Mouse (Mus musculus) ES-Bruce4 (cell line): Measurements from ENCODE around the gene Foxc2.

Experiments used
- CTCF ChIP-seq: IDR thresholded peaks from one replicate; pipeline ENCODE4 v1.8.1; 2011; ENCODE audit warnings: low read depth, low read length
- EP300 ChIP-seq: IDR thresholded peaks from 2 replicates; pipeline ENCODE4 v1.6.1; 2011; ENCODE audit warnings: low read depth, low read length; ENCODE audit not compliant: insufficient read depth
- POLR2A ChIP-seq: IDR thresholded peaks from one replicate; pipeline ENCODE4 v1.8.1; 2011; ENCODE audit warnings: low read length; ENCODE audit not compliant: insufficient read depth

DNA sequence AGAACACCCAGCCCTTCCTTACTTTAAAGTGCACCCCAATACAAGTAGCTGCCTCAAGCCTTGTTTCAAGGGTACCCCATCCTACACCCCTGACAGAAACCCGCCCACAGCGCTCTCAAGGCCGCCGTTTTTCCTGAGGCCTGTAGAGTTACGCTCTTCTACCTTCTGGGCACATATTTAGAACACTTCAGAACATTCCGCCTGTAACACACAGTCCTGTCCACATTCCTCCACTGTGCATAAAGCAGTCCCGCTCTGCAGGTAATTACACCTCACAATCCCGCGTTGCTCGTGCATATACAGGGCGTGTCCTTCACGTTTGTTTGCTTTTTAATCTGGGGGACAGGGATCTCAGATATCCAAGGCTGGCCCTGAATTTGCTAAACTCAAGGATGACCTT lies 36.0 kb upstream of the Foxc2 start:
- TF ChIP-seq CTCF = no peak
- no peak for TF ChIP-seq POLR2A
- no peak for TF ChIP-seq EP300
